Mouse (Mus musculus): ENCODE results near the gene Zfp281.

Zfp281 gene

DNA sequence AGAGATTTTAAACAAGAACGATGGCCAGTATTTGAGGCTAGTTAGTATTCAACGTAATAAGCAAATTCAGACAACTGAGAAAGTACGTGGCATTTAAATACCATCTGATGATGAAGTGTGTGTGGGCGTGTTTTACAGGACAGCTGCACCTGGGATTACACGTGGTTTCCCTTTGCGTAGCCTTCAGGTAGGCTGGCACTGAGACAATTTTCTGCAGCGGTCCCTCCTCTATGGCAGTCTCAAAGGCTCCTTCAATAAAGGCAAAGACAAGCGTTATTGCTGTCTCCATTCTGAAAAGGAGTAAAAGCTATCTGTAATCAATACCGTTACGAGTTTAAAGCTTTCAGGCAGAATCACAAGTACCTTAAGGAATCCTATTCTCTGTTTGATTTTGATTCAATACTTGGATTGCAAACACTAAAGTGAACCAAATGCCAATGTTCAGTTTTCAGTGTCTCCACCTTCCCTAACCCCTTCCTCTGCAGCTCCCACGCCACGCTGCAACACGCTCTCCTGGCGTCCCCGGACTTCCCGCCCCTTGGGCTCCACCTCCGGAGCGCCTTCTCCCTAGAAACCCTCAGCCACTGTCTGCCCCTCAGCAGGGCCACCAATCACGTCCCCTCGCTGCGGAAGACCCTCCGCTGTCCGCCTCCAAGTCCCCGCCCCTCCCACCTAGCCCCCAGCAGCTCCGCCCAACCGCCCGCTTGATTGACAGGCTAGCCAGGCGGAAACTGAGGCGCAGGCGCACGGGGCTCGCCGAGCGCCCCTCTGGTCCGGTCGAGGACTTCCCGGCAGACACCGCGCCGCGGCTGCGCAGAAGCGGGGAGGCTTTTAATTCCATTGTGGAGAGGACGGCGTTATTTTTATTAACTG, at the start of gene Zfp281:
Gene Zfp281, plus strand, starts transcription at position 756 of the 873 bp plus-strand sequence.
- in situ Hi-C loops (cut with MseI, MboI) = no loop called here

DNA sequence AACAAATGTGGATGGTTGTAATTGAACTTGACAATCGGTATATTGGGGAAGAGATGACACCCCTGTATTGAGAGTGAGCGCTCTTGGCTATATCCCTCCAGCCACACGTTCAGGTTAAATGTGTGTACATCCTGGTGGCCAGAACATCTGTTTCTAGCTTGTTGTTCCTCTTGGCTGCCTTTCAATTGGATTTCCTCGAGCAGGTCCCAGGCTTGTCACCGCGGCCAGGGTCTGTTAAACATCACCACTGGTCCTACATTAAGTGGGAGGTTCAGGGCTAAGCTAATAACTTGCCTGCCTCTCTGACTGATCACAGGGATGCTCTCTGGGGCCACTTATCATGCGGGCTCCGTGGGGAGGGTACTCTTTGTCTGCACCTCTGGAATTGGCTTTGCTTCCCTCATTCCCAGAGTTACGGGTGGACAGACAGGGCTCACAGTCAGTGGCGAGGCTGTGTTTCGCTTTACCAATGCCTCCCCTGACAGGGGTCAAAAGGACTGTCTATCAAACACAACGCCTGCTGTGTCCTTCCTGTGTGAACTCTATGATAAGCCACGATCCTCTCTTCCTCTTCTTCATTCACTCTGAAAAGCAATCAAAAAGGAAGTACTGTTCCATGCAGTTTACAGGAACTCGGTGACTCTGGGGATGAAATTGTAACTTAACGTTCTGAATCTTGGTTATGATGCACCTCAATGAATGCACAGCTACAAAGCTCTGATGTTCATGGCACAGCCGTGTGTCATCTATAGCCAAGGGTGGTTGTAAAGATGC, 46.6 kb upstream of the Zfp281 start:
- in situ Hi-C loops (cut with MseI, MboI) = no loop called here

DNA sequence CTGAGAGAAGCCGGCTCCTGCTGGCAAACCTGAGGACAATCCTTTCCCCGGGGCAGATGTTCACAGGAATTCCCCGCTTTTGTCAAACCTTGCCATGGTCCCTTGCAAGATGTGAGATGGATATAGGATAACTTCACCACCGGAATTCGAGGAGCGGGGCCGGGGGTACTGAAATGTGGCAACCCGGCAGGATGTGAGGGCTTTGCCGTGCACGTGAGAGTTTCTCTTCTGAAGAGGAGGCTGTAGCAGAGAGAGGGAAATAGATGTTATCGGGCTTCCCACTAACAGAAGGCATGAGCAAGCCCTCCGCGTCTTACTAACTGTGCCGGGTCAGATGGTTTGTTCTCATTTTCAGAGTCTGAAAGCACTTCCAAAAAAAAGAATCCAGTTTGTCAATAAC, 45.3 kb upstream of the Zfp281 start:
- in situ Hi-C loops (cut with MseI, MboI) = no loop called here

DNA sequence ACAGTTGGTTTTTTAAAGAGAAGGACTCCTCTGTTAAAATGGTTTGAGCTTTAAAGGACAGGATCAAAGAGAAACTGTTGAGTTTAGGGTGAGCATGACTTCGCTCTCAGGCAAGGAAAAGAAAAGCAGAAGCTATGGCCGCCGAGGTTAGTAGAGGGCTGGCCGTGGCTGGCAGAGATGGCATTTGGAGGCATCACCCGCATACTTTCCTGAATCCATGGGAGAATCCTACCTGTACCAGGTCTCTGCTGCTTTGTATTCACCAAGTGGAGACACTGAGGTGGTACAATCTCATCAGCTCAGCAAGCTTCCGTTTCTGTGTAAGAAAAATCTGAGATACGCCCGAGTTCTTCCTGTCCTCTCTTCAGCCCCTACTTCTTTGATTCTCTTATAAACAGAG, 44.4 kb upstream of the Zfp281 start:
- in situ Hi-C loops (cut with MseI, MboI) = no loop called here

DNA sequence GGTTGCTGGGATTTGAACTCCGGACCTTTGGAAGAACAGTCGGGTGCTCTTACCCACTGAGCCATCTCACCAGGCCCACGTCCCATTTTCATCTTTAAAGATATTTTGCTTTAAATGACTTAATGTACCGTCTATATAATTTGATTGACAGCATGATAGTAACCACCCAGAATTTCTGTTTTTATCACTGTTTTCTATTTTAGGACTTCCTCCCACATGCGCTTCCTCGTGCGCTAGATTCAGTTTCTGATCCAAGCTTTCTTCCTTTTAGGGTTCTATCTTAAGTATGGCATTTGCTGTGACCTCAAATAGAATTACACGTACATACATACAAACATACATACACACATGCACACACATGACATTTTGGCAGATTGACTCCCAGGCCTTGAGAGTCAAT, 42.9 kb upstream of the Zfp281 start:
- in situ Hi-C loops (cut with MseI, MboI) = no loop called here

DNA sequence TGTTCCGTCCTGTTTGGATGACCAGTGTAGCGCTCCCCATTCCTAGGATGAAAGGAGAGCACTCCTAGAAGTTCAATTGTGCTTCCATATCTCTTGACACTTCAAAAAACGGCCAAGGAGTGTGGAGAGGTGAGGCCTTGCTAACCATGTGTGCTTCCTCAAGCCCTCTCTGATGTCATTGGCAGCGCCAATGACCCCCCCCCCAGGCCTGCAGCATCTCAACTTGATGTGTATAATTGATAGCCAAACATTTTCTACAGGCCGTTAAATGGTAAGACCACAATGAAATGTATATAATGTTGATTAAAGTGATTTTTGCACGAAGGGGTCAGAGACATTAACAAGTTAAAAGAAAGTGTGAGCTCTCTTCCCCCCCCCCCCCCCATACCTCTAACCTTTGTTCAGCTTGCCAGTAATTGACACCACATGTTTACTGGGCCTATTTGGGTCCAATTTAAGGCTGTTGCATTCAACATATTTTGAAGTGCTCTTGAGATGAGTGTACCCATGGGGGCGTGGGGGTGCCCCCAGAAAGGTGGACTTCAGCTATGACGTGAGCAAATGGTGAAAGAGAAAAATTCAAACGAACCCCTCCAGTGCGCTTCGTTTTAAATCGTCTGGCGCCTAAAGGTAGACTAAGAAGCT, 36.8 kb upstream of the Zfp281 start:
- in situ Hi-C loops (cut with MseI, MboI) = no loop called here

DNA sequence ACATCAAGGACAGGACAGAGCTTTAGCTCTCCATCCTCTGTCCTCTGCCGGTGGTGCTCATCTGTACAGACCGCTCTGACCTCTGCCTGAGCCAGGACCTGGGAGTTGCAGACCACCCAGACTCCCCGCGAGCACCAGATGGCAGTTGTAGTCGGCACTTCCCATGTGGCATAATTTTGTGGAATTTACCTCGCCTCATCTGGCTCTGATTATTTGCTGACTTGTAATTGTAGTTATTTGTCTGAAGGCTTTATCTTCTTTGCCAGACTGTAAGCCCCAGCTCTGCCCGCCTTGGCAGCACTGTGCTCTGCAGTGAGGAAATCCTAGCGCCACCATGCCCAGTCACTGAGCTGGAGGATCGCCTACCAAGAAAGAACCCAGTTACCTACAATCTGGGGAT, 35.8 kb upstream of the Zfp281 start:
- in situ Hi-C loops (cut with MseI, MboI) = no loop called here

DNA sequence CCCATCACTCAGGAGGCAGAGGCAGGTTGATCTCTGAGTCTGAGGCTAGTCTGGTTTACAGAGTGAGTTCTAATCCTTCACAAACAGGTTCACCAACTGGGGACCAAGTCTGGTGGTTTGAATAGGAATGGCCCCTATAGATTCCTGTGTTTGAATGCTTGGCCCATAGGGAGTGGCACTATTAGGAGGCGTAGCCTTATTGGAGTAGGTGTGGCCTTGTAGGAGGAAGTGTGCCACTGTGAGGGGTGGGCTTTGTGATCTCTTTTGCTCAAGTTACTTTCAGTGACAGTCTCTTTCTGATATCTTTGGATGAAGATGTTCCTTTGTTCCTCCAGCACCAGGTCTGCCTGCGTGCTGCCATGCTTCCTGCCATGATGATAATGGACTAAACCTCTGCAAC, 32.0 kb upstream of the Zfp281 start:
- in situ Hi-C loops (cut with MseI, MboI) = no loop called here

DNA sequence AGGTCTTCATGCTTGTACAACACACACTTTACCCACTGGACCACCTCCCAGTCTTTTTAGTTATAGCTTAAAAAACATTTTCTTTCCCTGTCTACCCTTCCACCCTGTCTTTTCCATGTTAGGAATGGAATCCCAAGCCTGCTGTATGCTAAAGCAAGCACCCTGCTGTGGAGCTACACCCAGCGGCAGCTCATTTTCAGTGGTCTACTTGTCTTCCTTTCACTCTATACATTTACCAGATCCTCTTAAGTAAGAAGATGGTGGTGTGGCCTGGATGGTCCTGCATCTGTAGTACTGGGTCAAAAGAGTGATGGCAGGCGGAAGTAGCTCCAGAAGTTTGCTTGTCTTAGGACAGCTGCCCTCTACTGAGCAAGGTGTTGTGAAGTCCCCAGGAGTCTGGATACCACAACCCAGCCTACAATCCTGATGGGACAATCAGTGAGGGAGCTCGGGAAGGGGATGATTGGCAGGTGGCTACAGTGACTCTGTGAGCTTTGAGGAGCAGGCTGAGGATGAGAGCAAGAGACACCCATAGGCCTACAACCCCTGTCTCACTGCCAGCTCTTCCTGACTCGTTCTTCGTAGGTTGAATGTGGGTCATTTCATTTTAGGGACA, 30.4 kb upstream of the Zfp281 start:
- in situ Hi-C loops (cut with MseI, MboI) = no loop called here

DNA sequence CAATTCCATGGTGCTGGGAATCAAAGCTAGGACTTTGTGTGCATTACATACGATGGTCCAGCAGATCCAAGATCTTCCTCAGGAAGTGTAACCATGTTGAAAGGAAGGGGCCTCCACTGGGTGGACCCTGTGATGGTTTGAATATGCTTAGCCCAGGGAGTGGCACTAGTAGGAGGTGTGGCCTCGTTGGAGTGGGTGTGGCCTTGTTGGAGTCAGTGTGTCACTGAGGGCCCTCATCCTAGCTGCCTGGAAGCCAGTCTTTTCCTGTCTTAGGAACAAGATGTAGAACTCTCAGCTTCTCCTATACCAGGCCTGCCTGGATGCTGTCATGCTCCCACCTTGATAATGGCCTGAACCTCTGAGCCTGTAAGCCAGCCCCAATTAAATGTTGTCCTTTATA, 27.9 kb upstream of the Zfp281 start:
- in situ Hi-C loops (cut with MseI, MboI) = no loop called here

DNA sequence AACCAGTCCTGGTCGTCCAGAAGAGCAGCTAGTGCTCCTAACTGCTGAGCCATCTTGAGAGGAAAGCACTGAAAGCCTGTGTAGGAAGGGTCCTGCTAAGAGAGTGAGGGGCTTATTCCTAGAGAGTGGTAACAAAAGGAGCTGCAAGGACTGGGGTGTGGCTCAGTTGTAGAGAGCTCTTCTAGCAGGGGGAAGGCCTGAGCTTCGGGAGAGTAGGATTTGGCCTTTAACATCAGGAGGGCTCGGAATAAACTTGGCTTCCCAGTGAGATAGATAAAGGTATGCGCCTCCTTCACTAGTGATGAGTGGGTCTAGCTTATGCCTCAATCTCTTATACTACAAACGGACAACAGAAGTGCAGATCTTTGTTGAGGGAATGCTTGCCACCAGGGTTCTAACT, 26.4 kb upstream of the Zfp281 start:
- in situ Hi-C loops (cut with MseI, MboI) = no loop called here

DNA sequence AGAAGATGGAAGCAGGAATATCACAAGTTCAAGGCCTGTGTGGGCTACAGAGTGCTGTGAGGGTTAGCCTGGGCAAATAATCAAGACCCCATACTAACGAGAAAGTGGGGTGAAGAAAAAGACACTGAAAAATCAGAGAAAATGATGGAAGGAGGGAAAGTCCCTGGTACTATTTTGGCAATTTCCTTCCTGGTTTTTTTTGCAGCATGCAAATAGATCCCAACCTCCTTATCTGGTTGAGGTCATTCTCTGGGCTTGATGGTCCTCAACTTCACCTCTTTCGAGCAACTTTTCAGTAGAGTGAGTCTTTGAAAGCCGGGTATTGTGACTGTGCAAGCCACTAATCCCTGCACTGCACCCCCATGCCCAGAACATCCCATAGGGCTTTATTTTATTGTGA, 24.6 kb upstream of the Zfp281 start:
- in situ Hi-C loops (cut with MseI, MboI) = no loop called here

DNA sequence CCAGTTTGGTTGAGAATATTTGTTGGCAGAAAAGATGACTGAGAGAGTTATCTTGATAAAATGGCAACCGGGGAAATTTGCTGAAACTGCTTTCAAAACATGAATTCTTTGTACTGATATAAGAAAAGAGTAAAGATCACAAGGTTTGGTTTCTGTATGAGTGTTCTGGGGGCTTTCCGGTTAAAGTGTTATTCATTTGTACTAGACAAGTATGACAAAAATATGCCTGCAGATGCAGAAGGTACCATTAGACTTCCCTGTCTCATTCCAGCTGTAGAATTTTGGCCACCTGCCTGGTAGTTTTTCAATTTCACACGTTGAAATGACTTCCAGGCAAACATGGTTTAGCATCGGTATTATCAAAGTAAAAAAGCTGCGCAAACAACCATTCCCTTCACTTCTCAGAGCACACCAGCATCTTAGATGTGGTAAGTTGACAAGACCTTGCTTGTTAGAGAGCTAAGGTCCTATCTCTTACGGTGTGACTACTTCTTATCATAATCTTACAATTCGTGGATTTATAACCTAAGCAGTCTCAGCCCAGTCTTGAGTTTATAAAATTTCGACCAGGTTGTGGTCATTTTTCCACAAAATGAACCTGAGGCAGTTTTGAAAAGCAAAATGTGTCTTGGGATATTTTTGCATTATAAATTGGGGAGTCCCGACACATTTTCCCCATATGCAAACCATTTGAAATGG, 23.9 kb upstream of the Zfp281 start:
- in situ Hi-C loops (cut with MseI, MboI) = no loop called here

DNA sequence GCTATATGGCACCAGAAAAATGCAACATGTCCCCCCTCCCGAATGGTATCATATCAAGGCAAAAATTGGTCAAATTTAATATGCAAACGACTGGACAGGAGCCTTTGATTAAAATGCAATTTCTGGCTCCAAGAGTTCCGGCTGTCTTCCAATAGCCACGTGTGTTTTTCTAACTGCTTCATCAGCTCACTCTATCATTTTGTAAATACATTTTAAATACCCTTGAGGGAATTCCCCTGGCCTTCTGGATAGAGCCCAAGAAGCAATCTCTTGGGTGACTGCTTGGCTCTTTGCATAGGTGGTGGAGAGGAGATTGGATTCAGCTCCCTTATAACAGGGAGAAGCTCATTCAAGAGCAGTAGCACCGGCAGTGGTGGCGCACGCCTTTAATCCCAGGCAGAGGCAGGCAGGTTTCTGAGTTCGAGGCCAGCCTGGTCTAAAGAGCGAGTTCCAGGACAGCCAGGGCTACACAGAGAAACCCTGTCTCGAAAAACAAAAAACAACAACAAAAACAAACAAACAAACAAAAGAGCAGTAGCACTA, 23.3 kb upstream of the Zfp281 start:
- in situ Hi-C loops (cut with MseI, MboI) = no loop called here

DNA sequence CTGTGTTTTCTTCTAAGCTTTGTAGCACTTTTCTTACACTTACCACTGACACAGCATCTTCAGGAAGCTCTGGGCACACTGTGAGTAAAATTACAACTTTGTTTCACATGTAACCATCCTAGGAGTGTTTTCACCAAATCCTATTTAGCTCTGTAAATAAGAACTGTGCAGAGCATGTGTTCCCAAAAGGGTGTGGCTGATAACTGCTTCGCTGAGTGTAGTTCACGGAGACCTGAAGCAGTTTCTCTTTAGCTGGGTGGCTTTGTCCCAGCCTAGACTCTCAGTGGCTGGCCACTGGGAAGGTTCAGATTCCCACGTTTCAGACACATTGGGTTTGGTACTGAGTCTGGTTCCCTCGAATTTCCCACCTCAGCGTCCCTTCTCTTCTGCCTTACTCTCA, 22.4 kb upstream of the Zfp281 start:
- in situ Hi-C loops (cut with MseI, MboI) = no loop called here

DNA sequence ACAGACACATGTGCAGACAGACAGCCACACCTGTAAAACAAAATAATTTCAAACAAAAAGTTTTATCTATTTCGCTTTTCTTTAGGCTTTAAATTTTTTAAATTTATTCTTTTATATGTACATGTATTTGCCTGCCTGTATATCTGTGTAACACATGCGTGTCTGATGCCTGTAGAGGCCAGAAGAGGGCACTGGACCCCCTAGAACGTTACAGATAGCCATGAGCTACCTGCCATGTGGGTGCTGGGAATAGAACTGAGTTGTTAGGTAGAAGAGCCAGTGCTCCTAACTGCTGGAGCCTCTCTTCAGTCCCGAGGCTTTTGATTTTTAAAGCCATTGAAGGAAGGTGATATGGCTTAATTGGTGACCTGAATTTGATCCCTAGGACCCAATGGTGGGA, 20.5 kb upstream of the Zfp281 start:
- in situ Hi-C loops (cut with MseI, MboI) = no loop called here

DNA sequence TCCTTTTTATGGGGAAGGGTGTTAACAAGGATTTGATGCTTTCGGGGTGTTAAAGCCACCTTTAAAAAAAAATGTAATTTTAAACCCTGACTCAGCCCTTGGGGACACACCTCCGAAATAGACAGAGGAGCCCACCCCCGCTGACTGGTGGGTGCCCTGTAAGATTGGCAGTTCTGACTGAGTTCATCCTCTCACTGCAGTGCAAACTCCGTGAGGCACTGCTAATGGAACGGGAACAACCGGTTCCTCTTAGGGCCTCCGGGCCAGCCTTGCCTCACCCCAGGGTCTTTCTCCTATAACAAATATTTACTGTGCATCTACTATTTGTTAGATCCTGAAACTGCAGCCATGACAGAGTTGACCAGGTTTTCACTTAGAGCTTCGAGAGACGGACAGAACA, 18.9 kb upstream of the Zfp281 start:
- in situ Hi-C loops (cut with MseI, MboI) = no loop called here

DNA sequence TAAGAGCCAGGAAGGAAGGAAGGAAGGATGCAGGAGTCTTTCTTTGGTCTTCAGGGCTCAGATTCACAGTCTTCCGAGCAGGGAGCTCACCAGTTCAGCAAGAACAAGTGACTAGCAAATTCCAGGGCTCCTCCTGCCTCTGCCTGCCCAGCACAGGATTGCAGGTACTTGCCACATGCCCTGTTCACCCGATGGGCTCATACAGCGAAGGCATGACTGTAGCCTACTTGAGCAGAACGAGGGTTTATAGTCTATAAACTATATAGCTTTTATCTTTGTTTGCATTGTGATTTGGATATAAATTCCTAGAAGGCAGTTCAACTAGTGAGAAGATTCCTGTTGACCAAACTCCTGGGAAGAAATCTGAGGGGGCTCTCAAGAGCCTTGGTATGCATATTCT, 18.4 kb upstream of the Zfp281 start:
- in situ Hi-C loops (cut with MseI, MboI) = no loop called here

DNA sequence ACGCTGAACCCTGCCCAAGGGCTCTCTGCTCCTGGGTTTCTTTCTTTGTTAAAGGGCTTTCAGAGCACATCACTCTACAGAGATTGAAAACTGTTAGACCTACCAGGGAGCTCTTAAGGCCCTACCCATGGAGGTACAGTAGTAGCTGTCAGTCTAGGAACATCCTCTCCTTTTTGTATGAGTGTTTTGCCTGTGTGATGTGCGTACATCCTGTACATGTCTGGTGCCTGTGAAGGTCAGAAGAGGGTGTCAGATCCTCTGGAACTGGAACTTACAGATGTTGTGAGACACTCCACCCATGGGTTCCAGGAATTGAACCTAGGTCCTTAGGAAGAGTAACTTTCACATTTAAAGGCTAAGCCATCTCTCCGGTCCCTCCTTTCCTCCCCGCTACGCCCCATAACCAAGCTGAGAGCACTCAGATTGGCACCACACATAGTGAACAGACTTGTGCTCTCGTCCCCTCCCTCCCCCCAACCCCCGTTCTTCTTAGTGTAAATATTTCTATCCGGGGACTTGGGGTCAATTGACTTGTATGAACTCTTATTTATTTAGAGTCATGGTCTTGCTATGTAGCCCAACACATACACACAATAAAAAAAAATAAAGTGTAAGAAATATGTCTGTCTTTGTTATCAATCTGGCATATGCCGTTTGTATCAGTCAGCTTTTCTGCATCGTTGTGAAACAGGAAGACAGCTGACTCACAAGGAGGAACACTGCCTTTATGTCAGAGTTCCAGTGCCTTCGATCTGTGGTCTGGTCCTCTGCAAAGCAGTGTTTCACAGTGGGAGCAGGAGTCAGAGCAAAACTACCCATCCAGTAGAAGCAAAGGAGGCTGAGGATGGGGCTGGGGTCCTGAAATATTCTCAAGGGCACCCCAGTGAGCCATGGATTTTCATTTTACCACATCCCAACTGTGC, 16.1 kb upstream of the Zfp281 start:
- in situ Hi-C loops (cut with MseI, MboI) = no loop called here

DNA sequence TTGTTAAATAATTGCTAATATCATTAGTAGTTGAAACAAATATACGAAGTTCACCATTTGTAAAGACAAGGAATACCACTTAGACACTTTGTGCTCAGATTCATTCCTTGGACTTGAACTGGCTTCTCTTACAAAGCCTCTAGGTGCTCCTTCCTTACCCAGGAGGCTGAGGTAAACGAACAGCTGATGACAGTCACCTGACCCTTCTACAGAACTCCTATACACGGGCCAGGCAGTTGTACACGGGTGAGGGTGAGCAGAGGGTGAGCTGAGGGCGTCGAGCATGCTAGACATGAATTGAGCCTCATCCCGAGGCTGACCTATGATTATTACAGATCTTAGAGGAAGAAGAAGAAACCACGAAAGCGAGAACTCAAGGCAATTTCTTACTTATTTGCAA, 12.9 kb upstream of the Zfp281 start:
- in situ Hi-C loops (cut with MseI, MboI) = no loop called here
